8 mouse cellular contexts compared by ENCODE assay signal in genomic region chr5:45856876-45857253, GRCm38 (mm10). TPM values are rescaled to one million over a fixed set of nuclear protein-coding genes. Genes with fewer than 3 reads are reported as not detected.
DNase-seq lines count a peak whose midpoint lies in the region; ATAC-seq and TF ChIP-seq lines count a peak whose summit lies in the region.

No protein-coding gene starts in this region.

- no peaks in the 10 kb centered on the region for H3K27me3 ChIP-seq in heart, adult 2 months (ENCODE audit: control insufficient read depth, insufficient read depth, low read length)
- no peaks in the 10 kb centered on the region for H3K27me3 ChIP-seq in C2C12 (ENCODE audit: control insufficient read depth, insufficient read depth, insufficient read length)
- no peaks in the 10 kb centered on the region for H3K27me3 ChIP-seq in forebrain, embryonic 12.5 days
- no peaks in the 10 kb centered on the region; the same call in 1 of the 2 replicates for H3K27me3 ChIP-seq in limb, embryonic 15.5 days
- no peaks in the 10 kb centered on the region for H3K27me3 ChIP-seq in stomach, embryonic 16.5 days (ENCODE audit: control insufficient read depth, insufficient read depth, low read length)

- H3K4me3 ChIP-seq in heart, adult 2 months: peak overlapping the region; percentile 85
- peak overlapping the region; percentile 53 for H3K4me3 ChIP-seq in C2C12 (ENCODE audit: insufficient read depth, poor library complexity, severe bottlenecking)
- peak overlapping the region; percentile 96 for H3K4me3 ChIP-seq in forebrain, embryonic 12.5 days (replicated peaks)
- peak overlapping the region; percentile 92 for H3K4me3 ChIP-seq in limb, embryonic 15.5 days
- peak overlapping the region; percentile 93 for H3K4me3 ChIP-seq in stomach, embryonic 16.5 days (replicated peaks; ENCODE audit: low read length)

- H3K79me3 ChIP-seq in C2C12 (ENCODE audit: low read depth): peaks cover 17% of the 10 kb centered on the region

- no peak for TF ChIP-seq CTCF in heart, adult 2 months (IDR thresholded peaks at IDR 0.05)
- no peak for TF ChIP-seq CTCF in C2C12 (IDR thresholded peaks at IDR 0.05; ENCODE audit: control insufficient read depth, insufficient read depth, insufficient read length)

- peaks cover 2% of the 10 kb centered on the region for H3K4me1 ChIP-seq in heart, adult 2 months (ENCODE audit: control insufficient read depth, insufficient read depth, low read length)
- peaks cover 6% of the 10 kb centered on the region for H3K4me1 ChIP-seq in forebrain, embryonic 12.5 days
- H3K4me1 ChIP-seq in limb, embryonic 15.5 days: no peaks in the 10 kb centered on the region
- H3K4me1 ChIP-seq in stomach, embryonic 16.5 days (ENCODE audit: control insufficient read depth, insufficient read depth, low read length): peaks cover 4% of the 10 kb centered on the region

- H3K27ac ChIP-seq in heart, adult 2 months: peak overlapping the region; percentile 92
- H3K27ac ChIP-seq in forebrain, embryonic 12.5 days: peak overlapping the region; percentile 99
- H3K27ac ChIP-seq in limb, embryonic 15.5 days: peak overlapping the region; percentile 99
- peak overlapping the region; percentile 99 for H3K27ac ChIP-seq in stomach, embryonic 16.5 days (ENCODE audit: low read length)

- peak overlapping the region; percentile 85 for H3ac ChIP-seq in C2C12 (ENCODE audit: control insufficient read depth, insufficient read length, low read depth)

- H3K4me2 ChIP-seq in forebrain, embryonic 12.5 days: peak overlapping the region; percentile 75
- H3K4me2 ChIP-seq in limb, embryonic 15.5 days: peak overlapping the region; percentile 76
- H3K4me2 ChIP-seq in stomach, embryonic 16.5 days (ENCODE audit: low read depth, low read length): peak overlapping the region; percentile 93

- no peaks in the 10 kb centered on the region for H3K9me3 ChIP-seq in forebrain, embryonic 12.5 days
- H3K9me3 ChIP-seq in limb, embryonic 15.5 days: no peaks in the 10 kb centered on the region
- H3K9me3 ChIP-seq in stomach, embryonic 16.5 days (replicated peaks; ENCODE audit: control insufficient read depth, low read length): no peaks in the 10 kb centered on the region

- under 1% methylated on average over 56 of the region's 56 CpGs for WGBS in heart, adult 2 months
- WGBS in forebrain, embryonic 12.5 days: under 1% methylated on average over 46 of the region's 56 CpGs
- WGBS in limb, embryonic 15.5 days: under 1% methylated on average over 47 of the region's 56 CpGs
- under 1% methylated on average over 46 of the region's 56 CpGs for WGBS in stomach, embryonic 16.5 days

- ATAC-seq in forebrain, embryonic 12.5 days (ENCODE audit: low FRiP score): peak; percentile 32
- no peak for ATAC-seq in limb, embryonic 15.5 days (ENCODE audit: insufficient number of reproducible peaks, low FRiP score, low TSS enrichment, low read depth)
- ATAC-seq in stomach, embryonic 16.5 days (ENCODE audit: insufficient read depth, low FRiP score): no peak

- peak overlapping the region; percentile 83 for H3K9ac ChIP-seq in heart, adult 2 months (ENCODE audit: low read depth, low read length)
- H3K9ac ChIP-seq in forebrain, embryonic 12.5 days: peak overlapping the region; percentile 97
- H3K9ac ChIP-seq in limb, embryonic 15.5 days: peak overlapping the region; percentile 82
- H3K9ac ChIP-seq in stomach, embryonic 16.5 days (ENCODE audit: low read length): peak overlapping the region; percentile 98

- intact Hi-C loops in heart, adult 2 months (cut with DNase I): loop anchor here (5.0 kb wide), 6 partner anchors 70 to 490 kb away; partner anchors contain the start of genes Lap3 and Ncapg

- H3K36me3 ChIP-seq in heart, adult 2 months (ENCODE audit: control insufficient read depth, insufficient read depth, low read length): no peaks in the 10 kb centered on the region
- H3K36me3 ChIP-seq in C2C12 (ENCODE audit: control insufficient read depth, insufficient read depth): no peaks in the 10 kb centered on the region
- no peaks in the 10 kb centered on the region for H3K36me3 ChIP-seq in forebrain, embryonic 12.5 days (replicated peaks)
- no peaks in the 10 kb centered on the region for H3K36me3 ChIP-seq in limb, embryonic 15.5 days
- no peaks in the 10 kb centered on the region for H3K36me3 ChIP-seq in stomach, embryonic 16.5 days (ENCODE audit: control insufficient read depth, insufficient read depth, low read length)

- TF ChIP-seq POLR2A in heart, adult 2 months (IDR thresholded peaks at IDR 0.05; ENCODE audit: insufficient read depth, low read depth, low read length): no peak

- H3K79me2 ChIP-seq in heart, adult 2 months (replicated peaks; ENCODE audit: control insufficient read depth, insufficient read depth, low read length): no peaks in the 10 kb centered on the region
- H3K79me2 ChIP-seq in C2C12 (ENCODE audit: control insufficient read depth, insufficient read depth): peaks cover 22% of the 10 kb centered on the region

- DNase-seq in heart, adult 2 months: no peak
- DNase-seq in heart, adult 18-20 months: no peak
- DNase-seq in adipocyte (ENCODE audit: low spot score): no peak
- no peak for DNase-seq in kidney, postnatal 36 days

- no peak for TF ChIP-seq EP300 in heart, adult 2 months (IDR thresholded peaks at IDR 0.05; ENCODE audit: insufficient read depth, low read depth, low read length)

TF ChIP-seq in C2C12, 6 proteins besides CTCF, POLR2A, EP300 and RAD21:
- TF ChIP-seq MYOG (IDR thresholded peaks at IDR 0.05; ENCODE audit: control insufficient read depth, extremely low read depth, insufficient read length): no peak
- TF ChIP-seq MYOD1 (IDR thresholded peaks at IDR 0.05; ENCODE audit: control insufficient read depth, insufficient read length, low read depth): no peak
- TF ChIP-seq USF1 (IDR thresholded peaks at IDR 0.05; ENCODE audit: low read depth): no peak
- no peak for TF ChIP-seq CEBPB (IDR thresholded peaks at IDR 0.05; ENCODE audit: low read depth)
- TF ChIP-seq FOSL1 (IDR thresholded peaks at IDR 0.05; ENCODE audit: insufficient read depth, low read length, poor library complexity, severe bottlenecking): no peak
- no peak for TF ChIP-seq MAX (IDR thresholded peaks at IDR 0.05)

RNA-seq across cellular contexts. Expression of gene Lcorl, which starts 0.6 kb away (rescaled TPM):
- 1 to 10 TPM; 7.1 to 7.8 TPM for total RNA-seq in heart, adult 2 months (2021)
- 0.57 and 1.4 TPM in 2 replicates for polyA plus RNA-seq in heart, adult 2 months (2012; rRNA removed)
- total RNA-seq in heart, adult 18-20 months (2021): 1 to 10 TPM; 6.8 to 7.3 TPM
- polyA plus RNA-seq in C2C12 (2012; fragmentation: generic; extraction: Trizol): 1.2 TPM
- 57.0 and 60.0 TPM in 2 replicates for polyA plus RNA-seq in forebrain, embryonic 12.5 days (2016; fragmentation: Nextera tagmentation; extraction: Ambion mirVana)
- polyA plus RNA-seq in limb, embryonic 15.5 days (2015; fragmentation: Nextera tagmentation; extraction: Ambion mirVana): 18.7 and 20.9 TPM in 2 replicates
- polyA plus RNA-seq in stomach, embryonic 16.5 days (2015; fragmentation: Nextera tagmentation; extraction: Ambion mirVana): 24.8 and 25.7 TPM in 2 replicates
